Comparison of ENCODE assay signal across 8 mouse cellular contexts in genomic region chr2:172976661-172977238, GRCm38 (mm10). TPM values are rescaled to one million over a fixed set of nuclear protein-coding genes. Genes with fewer than 3 reads are reported as not detected.
DNase-seq lines count a peak whose midpoint lies in the region; ATAC-seq and TF ChIP-seq lines count a peak whose summit lies in the region.
"Had no signal": no experiment of that assay in that cellular context is flagged by ENCODE, and none has a peak within 500 bp of the region (broad histone marks: within the 10 kb centered on the region; RNA-seq: fewer than 3 reads in every experiment).

No protein-coding gene starts in this region.

- H3K4me2 ChIP-seq in forebrain, embryonic 14.5 days (ENCODE audit: low read length), result peak overlapping the region; percentile 32

- DNase-seq in spleen, adult 2 months (ENCODE audit: low read depth in 1 of 2, low spot score in 2 of 2), result peak; percentile 22 to 59
- no peak for DNase-seq in spleen, postnatal 14 days (ENCODE audit: low spot score in 2 of 2)
- DNase-seq in forebrain, embryonic 14.5 days (ENCODE audit: low spot score), result no peak
- DNase-seq in kidney, adult 2 months, result no peak
- DNase-seq in left cerebral cortex, adult 8-10 months (ENCODE audit: low spot score in 2 of 2), result no peak

- no peak for TF ChIP-seq CTCF in spleen, adult 2 months (IDR thresholded peaks at IDR 0.05; ENCODE audit: extremely low read depth, insufficient read depth, insufficient read length, insufficient replicate concordance)
- no peak for TF ChIP-seq CTCF in kidney, adult 2 months (conservative IDR thresholded peaks at IDR 0.05; ENCODE audit: insufficient read depth, insufficient read length, low read depth, low read length)

- H3K9me3 ChIP-seq in forebrain, embryonic 14.5 days (replicated peaks; ENCODE audit: control insufficient read depth, low read length), result no peaks in the 10 kb centered on the region
- H3K9me3 ChIP-seq in megakaryocyte, embryonic 14.5 days, result peaks cover 5% of the 10 kb centered on the region

- no peaks in the 10 kb centered on the region for H3K27me3 ChIP-seq in spleen, adult 2 months (ENCODE audit: control insufficient read depth, insufficient read depth, low read length)
- H3K27me3 ChIP-seq in forebrain, embryonic 14.5 days (replicated peaks; ENCODE audit: control insufficient read depth, insufficient read depth, low read length), result no peaks in the 10 kb centered on the region
- H3K27me3 ChIP-seq in megakaryocyte, embryonic 14.5 days (replicated peaks), result peaks cover 2% of the 10 kb centered on the region
- no peaks in the 10 kb centered on the region for H3K27me3 ChIP-seq in kidney, adult 2 months (replicated peaks; ENCODE audit: control insufficient read depth, insufficient read depth, low read length)

- no peak for ATAC-seq in forebrain, embryonic 14.5 days
- no peak for ATAC-seq in erythroblast, adult 5-6 weeks (replicated peaks; ENCODE audit: low FRiP score, poor library complexity, severe bottlenecking)

- 5% methylated on average over 7 of the region's 7 CpGs for WGBS in spleen, adult 2 months
- 22% methylated on average over 7 of the region's 7 CpGs for whole genome bisulfite sequencing in forebrain, embryonic 14.5 days
- 48% methylated on average over 7 of the region's 7 CpGs for WGBS in kidney, adult 2 months

- H3K4me3 ChIP-seq in spleen, adult 2 months (ENCODE audit: extremely low read depth, insufficient read depth, insufficient read length), result peak overlapping the region; percentile 56; the same call in 1 of the 2 replicates
- no peak overlapping the region for H3K4me3 ChIP-seq in forebrain, embryonic 14.5 days (ENCODE audit: low read depth, low read length)
- peak overlapping the region; percentile 91 for H3K4me3 ChIP-seq in megakaryocyte, embryonic 14.5 days (replicated peaks)
- no peak overlapping the region for H3K4me3 ChIP-seq in kidney, adult 2 months (ENCODE audit: insufficient read depth, low read depth, low read length)
- H3K4me3 ChIP-seq: myocyte had no signal

- TF ChIP-seq POLR2A in spleen, adult 2 months (IDR thresholded peaks at IDR 0.05; ENCODE audit: low read depth, low read length), result no peak
- TF ChIP-seq POLR2A in kidney, adult 2 months (IDR thresholded peaks at IDR 0.05; ENCODE audit: low read depth, low read length), result no peak

- H3K27ac ChIP-seq in spleen, adult 2 months (ENCODE audit: insufficient read depth, low read length), result peak overlapping the region; percentile 73
- H3K27ac ChIP-seq in forebrain, embryonic 14.5 days (ENCODE audit: low read depth, low read length), result no peak overlapping the region
- no peak overlapping the region for H3K27ac ChIP-seq in kidney, adult 2 months (ENCODE audit: insufficient read depth, low read depth, low read length)

- peaks cover 5% of the 10 kb centered on the region for H3K4me1 ChIP-seq in spleen, adult 2 months (ENCODE audit: control insufficient read depth, insufficient read depth, insufficient read length)
- peaks cover 8% of the 10 kb centered on the region for H3K4me1 ChIP-seq in forebrain, embryonic 14.5 days (ENCODE audit: control insufficient read depth, insufficient read depth, low read length)
- peaks cover 31% of the 10 kb centered on the region for H3K4me1 ChIP-seq in megakaryocyte, embryonic 14.5 days
- H3K4me1 ChIP-seq in kidney, adult 2 months (ENCODE audit: control insufficient read depth, insufficient read depth, low read length), result no peaks in the 10 kb centered on the region

- peak overlapping the region; percentile 37; the same call in 1 of the 2 replicates for H3K9ac ChIP-seq in forebrain, embryonic 14.5 days (ENCODE audit: low read length)

- no peaks in the 10 kb centered on the region for H3K36me3 ChIP-seq in spleen, adult 2 months (ENCODE audit: control insufficient read depth, insufficient read depth, low read length)
- H3K36me3 ChIP-seq in forebrain, embryonic 14.5 days (ENCODE audit: control insufficient read depth, insufficient read depth, low read length), result no peaks in the 10 kb centered on the region
- H3K36me3 ChIP-seq in megakaryocyte, embryonic 14.5 days (replicated peaks; ENCODE audit: low read length), result peaks cover 3% of the 10 kb centered on the region
- no peaks in the 10 kb centered on the region for H3K36me3 ChIP-seq in kidney, adult 2 months (ENCODE audit: control insufficient read depth, insufficient read depth, low read length)

RNA-seq across cellular contexts. Expression of gene Spo11, which starts 0.8 kb away (rescaled TPM):
- 0.86 and 0.98 TPM in 2 replicates for polyA plus RNA-seq in spleen, adult 2 months (2012; rRNA removed)
- polyA plus RNA-seq in forebrain, embryonic 14.5 days (2014; fragmentation: Nextera tagmentation; extraction: Ambion mirVana), result 0.95 and 1.5 TPM in 2 replicates
- polyA plus RNA-seq in megakaryocyte, embryonic 14.5 days (2012; ENCODE audit: insufficient read depth, low replicate concordance), result not detected in 2 replicates
- not detected in 2 replicates for total RNA-seq in erythroblast, adult 5-6 weeks (2015; ENCODE audit: low replicate concordance)
- not detected in 2 replicates for total RNA-seq in erythroblast, adult 5-6 weeks (2017; ENCODE audit: low replicate concordance)
- 0.14 and 0.17 TPM in 2 replicates for polyA plus RNA-seq in kidney, adult 2 months (2012; rRNA removed)
- total RNA-seq in left cerebral cortex, adult 8-10 months (2022), result under 1 TPM; 0.32 to 0.59 (median 0.41) TPM
- polyA plus RNA-seq: myocyte had no signal

RNA-seq across cellular contexts. Expression of gene Rae1, which starts 23.2 kb away (rescaled TPM):
- 48.3 and 51.5 TPM in 2 replicates for polyA plus RNA-seq in spleen, adult 2 months (2012; rRNA removed)
- 148 and 156 TPM in 2 replicates for polyA plus RNA-seq in forebrain, embryonic 14.5 days (2014; fragmentation: Nextera tagmentation; extraction: Ambion mirVana)
- 26.3 and 89.2 TPM in 2 replicates for polyA plus RNA-seq in megakaryocyte, embryonic 14.5 days (2012; ENCODE audit: insufficient read depth, low replicate concordance)
- total RNA-seq in erythroblast, adult 5-6 weeks (2015; ENCODE audit: low replicate concordance), result 46.4 and 52.5 TPM in 2 replicates
- total RNA-seq in erythroblast, adult 5-6 weeks (2017; ENCODE audit: low replicate concordance), result 59.4 and 91.0 TPM in 2 replicates
- 53.8 and 56.7 TPM in 2 replicates for polyA plus RNA-seq in kidney, adult 2 months (2012; rRNA removed)
- total RNA-seq in left cerebral cortex, adult 8-10 months (2022), result 10 to 100 TPM; 56.9 to 63.1 (median 62.1) TPM

RNA-seq across cellular contexts. Expression of gene Bmp7, which starts 36.6 kb away (rescaled TPM):
- 1.6 and 1.9 TPM in 2 replicates for polyA plus RNA-seq in spleen, adult 2 months (2012; rRNA removed)
- 8.7 and 11.4 TPM in 2 replicates for polyA plus RNA-seq in forebrain, embryonic 14.5 days (2014; fragmentation: Nextera tagmentation; extraction: Ambion mirVana)
- not detected in 2 replicates for polyA plus RNA-seq in megakaryocyte, embryonic 14.5 days (2012; ENCODE audit: insufficient read depth, low replicate concordance)
- not detected in 2 replicates for total RNA-seq in erythroblast, adult 5-6 weeks (2015; ENCODE audit: low replicate concordance)
- total RNA-seq in erythroblast, adult 5-6 weeks (2017; ENCODE audit: low replicate concordance), result 0.26 TPM in 1 of 2 replicates, not detected in the other
- 47.6 and 51.2 TPM in 2 replicates for polyA plus RNA-seq in kidney, adult 2 months (2012; rRNA removed)
- 10 to 100 TPM; 13.4 to 14.3 (median 13.9) TPM for total RNA-seq in left cerebral cortex, adult 8-10 months (2022)
- polyA plus RNA-seq: myocyte had no signal

RNA-seq across cellular contexts. Expression of gene Rbm38, which starts 43.5 kb away (rescaled TPM):
- polyA plus RNA-seq in spleen, adult 2 months (2012; rRNA removed), result 663 and 724 TPM in 2 replicates
- 29.9 and 31.1 TPM in 2 replicates for polyA plus RNA-seq in forebrain, embryonic 14.5 days (2014; fragmentation: Nextera tagmentation; extraction: Ambion mirVana)
- polyA plus RNA-seq in megakaryocyte, embryonic 14.5 days (2012; ENCODE audit: insufficient read depth, low replicate concordance), result 1,149 and 2,622 TPM in 2 replicates
- 1,075 and 1,106 TPM in 2 replicates for total RNA-seq in erythroblast, adult 5-6 weeks (2015; ENCODE audit: low replicate concordance)
- 502 and 855 TPM in 2 replicates for total RNA-seq in erythroblast, adult 5-6 weeks (2017; ENCODE audit: low replicate concordance)
- 19.9 and 37.9 TPM in 2 replicates for polyA plus RNA-seq in kidney, adult 2 months (2012; rRNA removed)
- 1 to 10 TPM; 2.9 to 5.2 (median 3.6) TPM for total RNA-seq in left cerebral cortex, adult 8-10 months (2022)

Comparison
In these comparisons a context has a peak if more than half of its experiments do, and no peak if none do; other contexts are left out.
1. DNase-seq: peak in spleen, adult 2 months (2 of 2); none in spleen, postnatal 14 days (0 of 2), forebrain, embryonic 14.5 days (single experiment), kidney, adult 2 months (single experiment) and left cerebral cortex, adult 8-10 months (0 of 2).
2. H3K4me3 ChIP-seq: peak in spleen, adult 2 months (single experiment) and megakaryocyte, embryonic 14.5 days (single experiment); none in forebrain, embryonic 14.5 days (single experiment) and kidney, adult 2 months (single experiment).